Mouse (Mus musculus): ENCODE results near the gene Il17d. TPM values are rescaled to one million over a fixed set of nuclear protein-coding genes. Genes with fewer than 3 reads are reported as not detected.

Gene Il17d
- polyA plus RNA-seq, 2 experiments from 2014 or later = not detected

DNA sequence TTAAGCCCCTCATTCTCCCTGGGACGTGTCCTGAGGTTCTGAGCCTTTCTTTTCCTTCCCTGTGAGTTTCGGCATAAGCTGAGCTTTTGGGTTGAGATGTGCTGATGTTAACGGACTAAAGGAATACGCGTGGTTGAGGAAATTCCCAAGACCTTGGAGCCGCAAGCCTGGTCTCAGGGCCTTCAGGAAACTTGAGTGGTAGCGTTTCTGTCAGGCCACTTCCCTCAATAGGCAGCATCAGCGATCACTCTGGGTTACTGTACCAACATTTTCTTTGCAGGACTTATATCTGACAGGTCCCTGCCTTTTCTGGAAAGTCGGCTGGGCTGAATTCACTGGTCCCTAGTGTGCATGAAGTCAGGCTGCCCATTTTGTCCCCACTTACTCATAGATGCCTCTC, 12.2 kb downstream of the Il17d start:
- ATAC-seq = no peak

- no peak for ATAC-seq
Observed at GRCm38 (mm10) chr14:57537261-57538015, 12.9 kb downstream of the Il17d start.

- ATAC-seq = no peak
Observed at GRCm38 (mm10) chr14:57540683-57541082, 16.1 kb downstream of the Il17d start.

GRCm38 (mm10) chr14:57542231-57542630, 17.7 kb downstream of the Il17d start:
- ATAC-seq = no peak

GRCm38 (mm10) chr14:57543420-57544039, 19.0 kb downstream of the Il17d start:
- ATAC-seq = no peak

- ATAC-seq = no peak
Observed at GRCm38 (mm10) chr14:57545526-57545925, 20.9 kb downstream of the Il17d start.

- no peak for ATAC-seq
Observed at GRCm38 (mm10) chr14:57546131-57546530, 21.6 kb downstream of the Il17d start.

GRCm38 (mm10) chr14:57546557-57547021, 22.0 kb downstream of the Il17d start:
- ATAC-seq = no peak

DNA sequence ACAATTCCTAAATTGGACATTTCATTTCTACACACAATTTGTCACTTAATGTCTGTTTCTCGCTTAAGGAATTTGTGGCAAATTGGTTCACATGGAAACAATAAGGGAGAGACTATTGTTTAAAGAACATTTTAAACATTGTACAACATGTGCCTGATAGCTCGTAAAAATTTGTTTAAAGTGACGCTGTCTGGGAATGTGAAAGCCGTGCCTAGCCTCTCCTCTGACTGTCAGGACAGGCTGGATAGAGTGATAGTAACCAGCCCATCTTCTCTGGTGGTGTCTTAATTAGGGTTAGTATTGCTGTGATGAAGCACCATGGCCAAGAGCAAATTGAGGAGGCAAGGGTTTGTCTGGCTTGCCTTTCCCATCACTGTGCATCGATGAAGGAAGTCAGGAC, 22.5 kb downstream of the Il17d start:
- no peak for ATAC-seq

DNA sequence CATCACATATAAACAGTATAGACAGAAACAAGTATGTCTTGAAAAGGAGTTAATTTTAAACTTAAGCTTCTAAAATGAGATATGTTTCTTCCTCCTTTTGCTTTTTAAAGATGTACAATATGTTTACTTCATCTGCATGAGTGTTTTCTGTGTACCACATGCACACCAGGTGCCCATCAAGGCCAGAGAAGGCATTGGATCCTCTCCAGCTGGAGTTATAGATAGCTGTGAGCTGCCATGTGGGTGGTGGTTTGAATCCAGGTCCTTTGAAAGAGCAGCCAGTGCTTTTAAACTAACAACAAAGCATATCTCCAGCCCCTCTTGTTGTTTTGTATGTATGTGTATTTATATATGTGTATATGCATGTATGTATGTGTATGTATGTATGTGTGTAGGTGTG, 28.4 kb downstream of the Il17d start:
- no peak for ATAC-seq

DNA sequence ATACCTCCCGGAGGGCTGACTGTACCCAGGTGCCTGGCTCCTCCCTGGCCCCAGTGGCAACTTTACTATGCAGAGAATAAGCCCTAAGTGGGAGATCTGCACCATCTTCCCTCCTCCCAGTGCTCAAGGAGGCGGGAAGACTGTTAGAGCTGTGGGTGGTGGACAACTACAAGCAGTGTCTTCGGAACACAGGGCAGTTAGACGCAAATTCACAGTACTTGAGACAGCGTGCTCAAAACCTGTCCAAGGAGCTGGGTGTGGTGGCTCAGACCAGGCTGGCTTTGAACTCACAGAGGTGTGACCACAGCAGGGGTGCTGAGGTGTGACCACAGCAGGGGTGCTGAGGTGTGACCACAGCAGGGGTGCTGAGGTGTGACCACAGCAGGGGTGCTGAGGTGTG, 29.9 kb downstream of the Il17d start:
- ATAC-seq = no peak

DNA sequence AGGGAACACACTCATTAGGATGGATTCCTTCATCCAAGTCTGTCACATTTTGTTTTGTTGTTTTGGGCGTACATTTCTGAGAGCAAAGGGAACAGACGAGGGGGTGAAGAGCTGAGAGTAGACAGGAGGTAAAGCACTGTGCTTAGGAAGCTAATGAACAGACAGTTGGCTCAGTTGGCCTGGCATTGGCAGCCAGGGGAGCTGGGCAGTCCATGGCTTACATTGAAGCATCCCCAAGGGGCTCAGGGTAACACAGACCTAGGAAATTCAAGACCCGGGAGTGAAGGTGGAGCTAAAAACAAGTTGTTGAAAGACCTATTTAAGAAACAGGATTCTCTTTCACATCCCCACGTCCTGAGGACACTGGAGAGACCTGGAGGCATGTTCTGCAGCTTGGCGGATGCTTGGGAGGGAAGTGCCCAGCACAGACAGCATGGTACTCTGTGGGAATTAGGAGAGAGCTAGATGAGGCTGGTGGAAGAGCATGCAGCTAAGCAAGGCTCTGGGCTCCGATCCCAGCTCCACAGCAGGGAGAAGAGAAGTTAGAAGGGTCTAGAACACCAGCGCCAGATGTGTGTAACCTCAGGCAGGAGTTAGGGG, 31.0 kb downstream of the Il17d start:
- no peak for ATAC-seq

DNA sequence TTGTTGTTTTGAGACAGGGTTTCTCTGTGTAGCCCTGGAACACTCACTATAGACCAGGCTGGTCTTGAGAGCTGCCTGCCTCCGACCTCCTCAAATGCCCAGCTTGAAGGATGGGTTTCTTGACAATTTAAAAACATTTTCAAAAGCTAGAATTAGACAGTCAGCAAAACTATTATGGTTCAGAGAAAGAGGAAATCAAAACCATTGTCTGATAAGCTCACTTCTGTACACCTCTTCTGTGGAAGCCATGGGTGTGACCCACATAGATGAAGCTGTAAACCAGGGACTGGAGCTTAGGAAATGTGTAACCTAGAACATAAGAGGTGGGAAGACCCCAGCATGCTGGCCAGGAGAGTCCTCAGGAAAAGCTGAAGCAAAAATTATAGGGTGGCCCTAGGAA, 32.3 kb downstream of the Il17d start:
- no peak for ATAC-seq

DNA sequence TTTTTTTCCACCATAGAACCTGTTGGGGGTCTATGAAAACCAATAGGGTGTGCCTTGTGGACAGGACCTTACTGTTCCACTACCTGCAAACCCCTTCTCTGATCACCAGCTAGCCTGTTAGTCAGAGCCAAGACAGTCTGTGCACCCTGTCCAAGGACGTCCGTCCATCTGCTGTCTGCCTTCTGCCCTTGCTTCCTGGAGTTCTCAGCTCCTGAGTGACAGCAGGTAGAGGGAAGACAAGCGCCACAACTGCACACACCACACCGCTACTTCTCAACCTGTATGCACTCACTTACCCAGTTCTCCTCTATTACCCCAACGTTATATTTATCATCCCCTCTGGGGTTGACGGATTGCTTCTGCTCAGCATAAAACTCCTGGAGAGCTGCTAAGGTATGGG, 41.0 kb downstream of the Il17d start:
- no peak for ATAC-seq

- ATAC-seq = peak; percentile 99
Observed at GRCm38 (mm10) chr14:57571155-57572133, 46.9 kb downstream of the Il17d start, which contains the start of gene Eef1akmt1. Eef1akmt1 (minus strand) TSS chr14:57571612.

DNA sequence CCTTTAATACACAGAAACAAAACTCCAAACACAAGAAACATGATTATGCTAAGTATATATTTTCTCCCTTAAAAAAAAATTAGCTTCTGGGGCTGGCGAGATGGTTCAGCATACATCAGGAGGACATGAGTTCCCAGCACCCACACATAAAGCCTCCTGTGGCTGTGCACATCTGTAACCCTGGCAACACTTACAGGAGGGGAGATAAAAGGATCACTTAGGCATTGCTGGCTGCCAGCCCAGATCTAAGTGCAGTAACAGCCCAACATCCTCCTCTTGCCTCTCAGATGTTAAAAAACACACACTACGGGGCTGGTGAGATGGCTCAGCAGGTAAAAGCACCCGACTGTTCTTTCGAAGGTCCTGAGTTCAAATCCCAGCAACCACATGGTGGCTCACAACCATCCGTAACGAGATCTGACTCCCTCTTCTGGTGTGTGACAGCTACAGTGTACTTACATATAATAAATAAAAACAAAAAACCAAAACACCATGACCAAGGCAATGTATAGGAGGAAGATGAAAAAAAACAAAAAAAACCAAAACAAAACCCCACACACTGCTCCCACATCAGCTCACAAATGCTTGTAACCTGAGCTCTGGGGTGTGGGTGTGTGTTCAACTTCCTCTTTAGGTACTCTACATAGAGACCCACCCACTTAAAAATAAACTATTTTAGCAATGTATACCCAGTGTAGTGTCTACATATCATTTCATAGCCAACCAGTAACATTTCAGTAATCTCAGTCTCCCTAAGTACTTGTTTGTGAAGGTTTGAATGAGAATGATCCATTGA, 50.4 kb downstream of the Il17d start:
- no peak for ATAC-seq

DNA sequence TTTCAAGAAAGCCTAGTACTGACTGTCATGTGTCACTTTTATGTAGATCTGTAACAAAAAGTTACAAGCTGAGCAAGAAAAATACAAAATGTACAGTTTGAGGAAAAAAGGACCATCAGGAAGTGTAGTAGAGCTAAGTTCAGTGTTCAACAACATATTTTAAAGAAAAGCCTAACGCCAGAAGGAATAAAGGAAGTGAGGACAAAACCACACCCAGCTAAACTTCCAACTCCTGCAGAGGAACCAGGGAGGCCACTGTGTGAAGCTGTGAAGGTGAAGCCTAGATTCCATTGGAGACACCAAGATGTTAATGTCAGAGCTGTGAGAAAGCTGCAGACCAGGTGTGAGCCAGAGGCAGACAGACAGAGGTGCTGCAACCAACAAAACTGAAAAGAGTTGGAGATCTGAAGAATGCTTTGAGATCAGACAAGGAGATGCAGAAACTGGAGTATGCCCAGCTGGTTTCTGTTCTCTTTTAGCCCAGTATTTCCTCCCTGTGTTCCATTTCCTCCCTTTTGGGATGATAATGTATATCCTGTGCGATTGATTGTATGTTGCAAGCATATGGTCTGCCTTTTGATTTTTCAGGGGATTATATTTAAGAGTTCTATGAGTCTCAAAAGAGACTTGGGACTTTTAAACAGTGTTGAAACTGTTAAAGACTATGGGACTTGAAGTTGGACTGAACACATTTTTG, 51.9 kb downstream of the Il17d start:
- no peak for ATAC-seq

DNA sequence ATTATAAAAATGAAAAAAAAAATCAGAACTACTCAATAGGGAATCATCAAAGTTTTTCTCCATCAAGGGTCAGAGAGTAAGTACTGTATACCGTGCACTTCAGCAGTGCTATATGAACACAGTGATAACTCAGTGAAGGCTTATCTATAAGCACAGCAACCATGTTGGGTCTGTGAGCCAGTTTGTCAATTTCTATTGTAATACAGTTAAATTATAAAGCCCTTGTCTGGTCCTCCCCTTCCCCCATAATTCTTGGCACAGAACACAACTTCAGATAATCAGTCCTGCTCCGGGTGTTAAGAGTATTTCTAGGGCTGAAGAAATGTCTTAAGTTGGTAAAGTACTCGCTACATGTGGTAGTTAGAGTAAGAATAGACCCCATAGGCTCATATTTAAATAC, 67.3 kb downstream of the Il17d start:
- no peak for ATAC-seq
